Mouse (Mus musculus): ENCODE measurements around the gene 4930438A08Rik.

- TF ChIP-seq POLR2A (IDR thresholded peaks at IDR 0.05; ENCODE audit: low read depth, low read length), result no peak
- no peak for TF ChIP-seq CTCF (IDR thresholded peaks at IDR 0.05; ENCODE audit: borderline replicate concordance, insufficient read depth, low read length)
Measured at GRCm38 (mm10) chr11:58308661-58309060, 34.1 kb downstream of the 4930438A08Rik start.

All from embryonic fibroblast, embryonic 13.5 days (primary cell).